Mouse (Mus musculus) monocyte, adult 2 months (primary cell): ENCODE data around the gene Ceacam19.
A peak's percentile ranks its signal among the peaks of the same experiment; 100 is the strongest.

Source experiments
- DNase-seq, 2 experiments: peaks; one replicate each; pipeline ENCODE4 v3.0.0; 2022; ENCODE audit warnings: low spot score in 2 of 2, low read depth in 1 of 2

Ceacam19 gene

GRCm38 (mm10) chr7:19880754-19881153 is 7.0 kb downstream of the Ceacam19 start:
- no peak for DNase-seq

GRCm38 (mm10) chr7:19876781-19877425 is 10.9 kb downstream of the Ceacam19 start:
- DNase-seq, result peak; percentile 48 to 53

GRCm38 (mm10) chr7:19875948-19876682 is 11.7 kb downstream of the Ceacam19 start:
- DNase-seq, result peak in 1 of 2 experiments; percentile 27

GRCm38 (mm10) chr7:19871943-19872601 is 15.7 kb downstream of the Ceacam19 start:
- no peak for DNase-seq

DNA sequence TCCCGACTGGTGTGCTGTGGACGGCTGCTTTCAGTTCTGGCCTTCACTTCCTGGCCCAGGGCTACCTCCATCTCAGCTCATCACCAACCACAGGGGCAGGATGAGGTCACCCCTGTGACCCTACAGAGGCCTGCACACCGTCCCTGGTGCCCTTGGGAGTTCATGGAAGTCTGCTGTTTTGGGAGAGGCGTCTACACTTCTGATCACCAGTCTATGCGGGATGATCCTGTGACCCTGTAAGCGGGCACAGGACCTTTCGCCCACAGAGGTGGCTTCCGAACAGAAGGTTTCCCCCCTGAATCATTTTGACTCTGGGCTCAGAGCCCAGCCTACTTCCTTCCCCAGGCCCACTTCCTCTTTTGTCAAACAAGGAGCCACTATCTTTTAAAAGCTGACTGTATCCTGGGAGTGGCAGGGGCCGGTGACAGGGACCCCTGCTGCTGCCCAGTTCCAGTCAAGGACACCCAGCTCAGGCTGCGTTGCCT is 16.6 kb downstream of the Ceacam19 start:
- DNase-seq, result peak; percentile 45 to 65

- DNase-seq, result no peak
Measured at GRCm38 (mm10) chr7:19867751-19868399, 19.9 kb downstream of the Ceacam19 start.

DNA sequence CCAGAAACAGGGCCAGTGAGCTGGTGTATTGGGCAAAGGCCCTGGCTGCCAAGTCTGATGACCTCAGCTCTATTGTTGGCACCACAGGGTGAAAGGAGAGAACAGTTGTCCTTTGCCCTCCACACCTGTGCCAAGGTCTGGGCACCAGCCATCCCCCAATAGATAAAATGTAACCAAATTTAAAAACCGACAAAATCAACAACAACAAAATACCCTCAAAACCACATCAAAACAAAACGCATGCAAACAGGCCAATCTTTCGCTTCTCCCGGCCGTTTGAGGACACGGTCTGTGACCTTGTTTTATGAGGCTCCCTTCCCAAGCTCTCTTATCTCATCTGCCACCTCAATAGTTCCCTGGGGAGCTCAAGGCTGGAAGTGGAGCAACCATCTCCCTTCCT is 21.3 kb downstream of the Ceacam19 start:
- no peak for DNase-seq

DNA sequence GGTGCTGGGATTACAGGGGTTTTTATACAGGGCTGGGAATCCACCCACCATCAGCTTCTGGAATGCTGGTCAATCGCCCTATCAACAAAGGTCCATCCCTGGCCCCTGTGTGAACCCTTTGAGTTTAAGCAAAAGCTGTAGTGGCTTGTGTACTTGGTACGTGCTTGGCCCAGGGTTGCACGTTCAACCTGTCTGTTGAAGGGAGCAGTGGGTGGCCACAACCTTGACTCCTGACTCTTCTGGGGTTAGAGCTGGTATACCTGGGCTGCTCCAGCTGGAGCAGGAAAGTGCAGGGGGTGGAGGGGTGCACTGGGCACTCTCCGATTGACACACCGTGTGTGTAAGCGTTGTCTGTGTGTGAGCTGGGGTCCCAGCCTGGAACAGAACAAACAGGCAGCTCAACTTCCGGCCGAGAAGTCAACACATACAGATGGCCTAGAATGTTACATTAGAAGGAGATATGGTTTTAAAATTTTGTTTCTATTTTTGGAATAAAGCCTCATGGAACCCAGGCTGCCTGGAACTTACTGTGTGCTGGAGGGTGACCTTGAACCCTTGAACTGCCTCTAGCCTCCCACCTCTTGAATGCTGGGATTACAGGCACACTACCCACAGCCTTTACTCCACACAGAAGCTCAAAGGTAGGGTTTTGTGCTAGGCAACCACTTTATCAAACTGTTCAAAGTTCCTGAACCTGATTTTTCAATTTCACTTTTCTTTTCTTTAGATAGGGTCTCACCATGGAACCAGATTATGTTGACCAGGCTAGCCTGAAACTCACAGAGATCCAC is 22.3 kb downstream of the Ceacam19 start:
- no peak for DNase-seq

DNA sequence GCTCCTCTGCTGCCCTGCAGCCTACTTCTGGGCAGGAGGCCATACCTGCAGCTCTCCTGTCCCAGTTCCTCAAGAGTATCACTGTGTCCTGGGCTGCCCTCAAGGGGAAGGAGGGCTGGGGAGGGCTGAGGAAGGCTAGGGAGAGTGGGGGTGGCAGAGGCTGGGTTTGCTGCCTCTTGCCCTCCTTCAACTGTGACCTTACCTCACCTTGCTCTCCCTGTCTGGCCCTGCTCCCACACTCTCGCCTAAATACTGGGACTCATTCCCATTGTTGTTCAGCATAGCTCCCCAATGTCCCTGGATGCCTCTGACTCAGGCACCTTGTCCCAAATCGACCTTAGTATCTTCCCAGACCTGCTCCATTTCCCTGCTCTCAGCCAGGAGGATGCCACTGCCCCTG is 23.5 kb downstream of the Ceacam19 start:
- DNase-seq, result no peak

DNA sequence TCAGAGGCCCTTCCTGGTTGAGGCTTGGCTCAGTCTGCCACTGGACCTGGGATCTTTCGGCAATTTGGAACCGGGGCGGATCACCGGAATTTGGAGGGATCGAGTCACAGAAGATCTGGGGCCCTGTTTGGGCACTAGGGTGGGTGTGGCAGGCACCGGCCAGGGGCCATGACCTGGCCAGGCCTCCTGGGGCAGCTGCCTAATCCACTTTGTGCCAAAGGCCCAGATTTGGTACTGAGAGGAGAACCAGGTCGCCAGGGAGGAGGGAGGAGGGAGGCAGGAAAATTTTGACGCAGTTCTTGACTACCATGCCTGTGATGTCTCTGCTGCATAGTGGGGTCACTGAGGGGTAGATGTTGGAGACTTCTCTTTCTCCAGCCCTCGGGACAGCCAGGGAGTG is 26.6 kb downstream of the Ceacam19 start, which contains the start of gene Ceacam16:
Gene Ceacam16, minus strand, starts transcription at position 101 of the 400 bp plus-strand sequence.
- DNase-seq, result no peak

- no peak for DNase-seq
Measured at GRCm38 (mm10) chr7:19859740-19860139, 28.0 kb downstream of the Ceacam19 start.

DNA sequence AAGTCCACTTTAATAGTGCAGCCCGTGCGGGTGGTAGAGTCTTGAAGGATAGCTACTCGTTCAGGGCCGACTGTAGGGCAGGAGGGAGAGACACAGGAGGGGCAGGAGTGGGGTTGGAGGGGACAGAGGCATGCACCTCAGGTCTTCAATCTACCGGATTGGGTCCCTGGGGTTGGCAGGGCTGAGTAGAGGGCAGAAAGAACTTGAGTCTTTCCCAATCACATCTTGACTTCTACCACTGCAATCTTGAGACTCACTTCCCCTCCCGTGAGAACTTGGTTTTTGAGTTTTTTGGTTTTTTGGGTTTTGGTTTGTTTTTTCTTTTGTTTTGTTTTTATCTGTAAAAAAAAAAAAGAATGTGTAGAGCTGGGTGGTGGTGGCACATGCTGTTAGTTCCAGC is 31.5 kb downstream of the Ceacam19 start:
- DNase-seq, result no peak

- DNase-seq, result no peak
Measured at GRCm38 (mm10) chr7:19855663-19856062, 32.1 kb downstream of the Ceacam19 start.

DNA sequence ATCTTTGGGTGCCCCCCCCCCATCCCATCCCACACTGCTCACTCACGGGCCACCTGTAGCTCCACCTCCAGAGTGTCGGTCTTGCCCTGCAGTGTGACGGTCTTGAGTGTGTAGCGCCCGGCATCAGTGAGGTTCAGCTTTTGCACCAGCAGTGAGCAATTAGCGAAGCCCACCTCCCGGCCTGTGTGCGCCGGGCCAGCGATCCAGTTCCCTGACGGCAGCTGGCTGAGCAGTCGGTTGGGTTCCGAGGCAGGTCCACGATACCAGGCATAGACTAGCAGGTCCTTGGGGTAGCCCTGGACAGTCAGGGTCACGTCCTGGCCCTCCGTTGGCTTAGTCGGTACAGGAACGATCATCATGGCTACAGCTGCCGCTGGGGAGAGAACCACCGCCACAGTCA is 34.2 kb downstream of the Ceacam19 start:
- no peak for DNase-seq

- DNase-seq, result no peak
Measured at GRCm38 (mm10) chr7:19851858-19852570, 35.8 kb downstream of the Ceacam19 start, which contains the start of gene Gm19345. Gene Gm19345, plus strand, starts transcription at chr7:19852003.

GRCm38 (mm10) chr7:19844521-19845171 is 43.1 kb downstream of the Ceacam19 start:
- peak; percentile 49 to 77 for DNase-seq

GRCm38 (mm10) chr7:19843561-19843960 is 44.2 kb downstream of the Ceacam19 start:
- DNase-seq, result peak; percentile 27 to 59

GRCm38 (mm10) chr7:19842885-19843504 is 44.8 kb downstream of the Ceacam19 start:
- DNase-seq, result no peak
